Mouse (Mus musculus) cerebellum, postnatal 25 days (tissue): ENCODE measurements around the gene Fbxo39.

Source experiments
- DNase-seq, 2 experiments: peaks; one replicate each; pipeline ENCODE4 v3.0.0; 2021; ENCODE audit warnings: mixed read lengths in 2 of 2

Gene Fbxo39

DNA sequence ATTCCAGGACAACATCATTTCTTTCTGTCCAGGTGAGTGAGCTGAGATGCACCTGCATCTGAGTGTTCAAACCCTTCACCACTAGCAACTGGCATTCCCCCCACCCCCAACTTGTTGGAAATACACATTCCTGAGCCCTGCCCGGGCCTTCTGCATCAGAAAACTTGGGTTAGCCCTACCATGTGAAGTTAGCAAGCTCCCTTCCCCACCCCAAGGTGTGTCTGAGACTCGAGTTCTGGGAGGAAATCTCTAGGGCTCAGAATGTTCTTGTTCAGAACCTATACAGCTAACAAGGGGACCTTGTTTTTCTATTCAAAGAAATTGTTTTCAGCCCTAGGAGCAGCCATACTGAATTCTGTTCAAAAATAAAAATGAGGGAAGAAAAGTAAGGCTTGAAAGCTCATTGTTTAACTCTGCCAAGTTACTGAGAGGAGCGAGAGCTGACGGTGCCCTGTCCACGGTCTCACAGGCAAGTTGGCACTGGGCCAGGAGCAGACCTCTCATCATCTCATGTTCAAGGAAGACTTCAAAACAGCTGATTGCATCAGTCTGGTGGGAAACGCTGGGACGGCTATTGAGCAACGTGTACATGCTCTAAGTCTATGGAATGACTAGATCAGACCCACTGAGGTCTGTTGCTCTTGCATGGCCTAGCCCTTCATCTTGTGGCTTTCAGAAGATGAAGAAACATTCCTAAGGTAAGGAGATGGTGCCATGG, 49.4 kb downstream of the Fbxo39 start:
- no peak for DNase-seq

DNA sequence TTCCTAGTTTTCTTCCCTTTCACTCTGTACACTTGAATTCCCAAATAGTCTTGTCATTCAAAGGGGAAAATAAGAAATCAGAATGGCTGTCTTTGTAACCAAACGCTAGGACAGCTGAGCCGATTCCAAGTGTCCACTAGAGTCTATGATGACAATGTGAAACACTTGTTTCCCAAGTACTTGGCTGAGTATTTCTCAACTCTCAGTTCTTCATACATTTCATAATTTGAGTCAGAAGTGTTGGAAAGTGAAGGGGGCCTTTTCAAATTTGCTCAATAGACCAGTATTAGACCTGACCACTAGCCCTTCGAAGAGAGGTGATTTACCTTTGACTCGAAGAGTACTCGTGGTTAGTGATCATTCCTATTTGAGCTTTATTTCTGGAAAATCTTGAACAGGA, 50.3 kb downstream of the Fbxo39 start:
- no peak for DNase-seq

DNA sequence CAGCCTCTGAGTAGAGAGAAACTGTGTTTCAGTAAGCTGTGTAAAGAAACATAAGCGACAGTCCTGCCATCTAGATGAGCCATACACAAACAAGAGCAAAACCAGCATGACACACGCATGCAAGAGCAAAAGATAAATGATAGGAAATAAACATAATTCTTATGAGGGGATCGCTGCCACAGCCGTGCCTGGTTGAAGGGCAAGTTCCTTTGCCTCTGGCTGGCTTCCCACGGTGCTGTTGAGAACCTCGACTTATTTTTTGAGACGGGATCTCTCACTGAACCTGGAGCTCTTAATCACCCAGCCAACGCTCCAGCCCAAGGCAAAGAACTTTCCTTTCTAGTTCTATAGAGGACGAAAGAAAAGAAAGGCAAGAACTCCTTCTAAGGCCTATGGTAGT, 51.9 kb downstream of the Fbxo39 start:
- no peak for DNase-seq

DNA sequence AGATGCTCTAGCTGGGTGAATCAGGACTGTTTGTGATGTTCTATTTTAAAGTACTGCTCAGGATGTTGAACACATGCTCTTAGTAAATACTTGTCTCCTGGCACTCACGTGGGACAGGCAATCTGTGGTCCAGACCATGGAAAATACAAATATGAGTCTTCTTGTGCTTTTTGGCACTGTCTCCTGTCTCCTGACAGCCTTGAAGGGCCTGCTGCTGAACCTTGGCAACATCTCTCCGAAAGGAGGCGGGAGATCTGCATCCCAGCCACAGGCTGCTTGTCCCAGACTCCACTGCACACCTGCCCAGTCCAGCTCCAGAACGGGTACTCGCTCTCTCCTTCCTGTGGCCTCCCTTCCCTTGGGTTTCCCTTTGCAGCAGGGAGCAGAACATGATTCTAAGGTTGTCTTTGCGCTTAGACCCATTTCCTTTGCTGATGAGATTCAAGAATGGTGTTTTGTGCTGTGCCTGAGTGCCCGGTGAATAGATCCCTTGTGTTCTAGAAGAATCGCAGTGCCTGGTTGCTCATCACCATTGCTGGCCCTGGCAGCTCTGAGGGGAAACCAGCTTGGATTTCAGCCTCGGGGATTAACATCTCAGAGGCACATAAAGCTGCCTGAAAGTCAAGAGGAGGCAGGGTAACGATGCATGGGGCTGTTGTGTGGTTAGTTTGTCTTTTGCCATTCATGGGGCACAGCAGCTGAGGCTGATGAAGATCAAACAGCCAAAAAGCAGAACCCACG, 53.9 kb downstream of the Fbxo39 start:
- no peak for DNase-seq
